Mouse (Mus musculus): ENCODE data around the gene Lhb. TPM values are rescaled to one million over a fixed set of nuclear protein-coding genes. Genes with fewer than 3 reads are reported as not detected.
"Not testable (repeated sequence)": the region's sequence is repeated elsewhere in the genome, so short reads cannot be mapped to it uniquely, and the experiment has no call there.

Gene Lhb
- total RNA-seq (2021): under 1 TPM; 0.51 to 0.73 TPM
- long read RNA-seq, experiment 1, partial matches to known transcripts: 0 of 1 reads
- long read RNA-seq, experiment 1, other reads (novel, unspliced or antisense): 1 of 1 reads
- long read RNA-seq, experiment 2: 0 reads

DNA sequence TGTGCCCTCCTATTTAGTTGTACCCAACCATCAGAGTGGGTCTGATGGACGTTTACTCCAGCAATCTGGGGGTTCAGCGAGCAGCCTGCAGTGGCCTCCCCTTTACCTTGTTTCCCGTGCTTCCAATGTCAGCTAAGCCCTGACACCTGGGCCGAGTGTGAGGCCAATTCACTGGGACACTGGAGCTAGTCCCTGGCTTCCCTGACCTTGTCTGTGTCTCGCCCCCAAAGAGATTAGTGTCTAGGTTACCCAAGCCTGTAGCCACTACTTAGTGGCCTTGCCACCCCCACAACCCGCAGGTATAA, at the start of gene Lhb:
Gene Lhb, plus strand, starts transcription at position 206 of the 305 bp plus-strand sequence.
- Histone ChIP-seq H3K4me3 (no peak within 1 kb of the TSS), H3K27ac (no peak within 1 kb of the TSS)
- no peak for TF ChIP-seq CTCF (IDR thresholded peaks at IDR 0.05)
- intact Hi-C loops (cut with DNase I): no loop called here
- DNase-seq: no peak

DNA sequence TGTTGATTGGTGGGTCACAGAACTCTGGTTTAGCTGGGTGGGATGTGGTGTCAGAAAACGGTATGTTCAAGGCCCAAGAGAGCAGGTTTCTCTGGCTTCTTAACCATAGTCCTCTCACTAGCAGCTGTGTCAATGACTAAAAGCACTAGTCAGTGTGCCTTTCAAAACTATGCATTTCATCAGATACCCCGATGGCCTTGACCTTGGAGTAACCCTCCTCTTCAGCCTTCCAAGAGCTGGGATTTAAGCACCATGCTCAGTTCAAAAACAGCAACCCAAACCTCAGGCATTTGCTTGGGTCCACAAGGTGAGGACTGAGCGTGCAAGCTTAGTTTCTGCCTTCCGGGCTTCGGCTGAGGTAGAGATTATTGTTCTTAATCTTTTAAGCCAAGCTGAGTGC, 48.2 kb upstream of the Lhb start:
- Histone ChIP-seq H3K4me3 (no peak overlapping the region), H3K27ac (no peak overlapping the region)
- intact Hi-C loops (cut with DNase I): no loop called here
- DNase-seq: no peak
- TF ChIP-seq CTCF (IDR thresholded peaks at IDR 0.05): no peak

DNA sequence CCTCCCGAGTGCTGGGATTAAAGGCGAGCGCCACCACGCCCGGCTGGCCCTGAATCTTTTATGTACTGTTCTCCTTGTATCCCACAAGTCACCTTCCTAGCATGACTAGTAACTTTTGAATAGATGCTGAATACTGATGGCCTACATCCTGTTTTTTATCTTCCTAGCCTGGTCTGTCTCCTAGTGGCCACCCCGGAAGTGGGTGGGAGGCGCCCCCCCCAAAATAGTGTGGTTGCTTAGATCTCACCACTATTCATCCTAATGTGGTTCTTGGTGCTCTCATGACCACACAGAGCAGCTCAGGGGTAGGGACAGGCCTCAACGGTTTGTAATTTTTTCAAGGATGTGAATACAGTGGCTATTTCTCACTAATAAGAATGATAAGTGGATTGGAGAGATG, 46.0 kb upstream of the Lhb start:
- Histone ChIP-seq H3K27ac (no peak overlapping the region), H3K4me3 (no peak overlapping the region)
- DNase-seq: no peak
- no peak for TF ChIP-seq CTCF (IDR thresholded peaks at IDR 0.05)
- intact Hi-C loops (cut with DNase I): no loop called here

DNA sequence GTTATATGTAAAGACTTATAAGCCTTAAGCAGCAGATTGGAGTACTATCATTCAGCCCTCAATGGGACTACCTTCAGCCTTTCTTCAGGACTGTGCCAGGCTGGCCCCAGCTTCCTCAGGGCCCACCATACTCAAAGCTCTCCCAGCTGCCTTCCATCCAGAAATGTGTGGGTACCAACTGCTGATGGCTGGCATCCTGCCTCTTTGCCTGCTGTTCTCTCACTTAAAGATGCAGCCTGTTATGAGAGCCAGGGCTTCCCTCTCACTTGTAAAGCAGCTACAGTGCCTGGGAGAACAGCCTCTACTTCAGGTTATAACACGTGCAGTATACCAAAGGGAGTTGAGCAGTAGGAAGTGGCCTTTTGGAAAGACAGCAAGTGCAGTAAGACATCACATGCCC, 44.6 kb upstream of the Lhb start:
- no peak for DNase-seq
- intact Hi-C loops (cut with DNase I): no loop called here
- Histone ChIP-seq H3K27ac (no peak overlapping the region), H3K4me3 (no peak overlapping the region)
- no peak for TF ChIP-seq CTCF (IDR thresholded peaks at IDR 0.05)

DNA sequence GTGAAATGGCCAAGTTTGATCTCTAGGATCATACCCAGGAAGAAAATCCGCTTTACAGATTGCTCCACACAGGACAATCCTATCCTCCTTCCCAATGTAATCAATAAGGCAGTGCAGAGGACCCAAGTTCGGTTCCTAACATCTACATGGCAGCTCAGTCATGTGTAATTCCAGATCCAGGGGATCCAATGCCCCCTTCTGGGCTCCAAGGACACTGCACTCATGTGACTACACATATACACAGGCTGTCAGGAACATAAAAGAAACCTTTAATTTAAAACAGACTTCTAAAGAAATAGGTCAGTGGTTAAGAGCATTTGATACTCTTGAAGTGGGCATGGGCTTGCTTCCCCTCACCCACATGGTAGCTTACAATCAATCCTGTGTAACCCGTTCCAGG, 34.5 kb upstream of the Lhb start:
- DNase-seq: no peak
- peak; percentile 7; the same call in 1 of the 2 replicates for TF ChIP-seq CTCF (IDR thresholded peaks at IDR 0.05)
- intact Hi-C loops (cut with DNase I): no loop called here

DNA sequence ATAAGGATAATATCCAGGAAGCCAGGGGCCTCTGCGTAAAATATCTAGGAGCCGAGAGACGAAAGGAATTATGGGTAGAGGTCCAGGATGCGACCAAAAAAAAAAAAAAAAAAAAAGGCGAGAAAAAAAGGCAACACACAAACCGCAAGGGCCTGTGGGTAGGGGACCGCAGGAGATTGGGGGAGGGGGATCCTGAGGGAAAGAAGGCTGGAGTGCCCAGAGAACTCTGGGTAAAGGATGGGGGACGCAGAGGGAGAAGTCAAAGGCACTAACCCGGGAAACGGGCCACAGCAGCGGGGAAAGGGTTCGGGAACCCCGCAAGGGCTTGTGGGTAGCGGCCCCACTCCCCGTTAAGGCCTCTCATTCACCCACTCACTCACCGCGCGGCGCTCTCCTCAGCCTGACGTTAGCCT, 25.5 kb upstream of the Lhb start:
- peak overlapping the region; percentile 99 for H3K27ac ChIP-seq
- TF ChIP-seq CTCF (IDR thresholded peaks at IDR 0.05): no peak
- intact Hi-C loops (cut with DNase I): no loop called here
- DNase-seq: no peak
- peak overlapping the region; percentile 98 for H3K4me3 ChIP-seq

More for the DNA sequence above, 34.5 kb upstream of the Lhb start:
- Histone ChIP-seq H3K27ac (no peak overlapping the region), H3K4me3 (no peak overlapping the region)

DNA sequence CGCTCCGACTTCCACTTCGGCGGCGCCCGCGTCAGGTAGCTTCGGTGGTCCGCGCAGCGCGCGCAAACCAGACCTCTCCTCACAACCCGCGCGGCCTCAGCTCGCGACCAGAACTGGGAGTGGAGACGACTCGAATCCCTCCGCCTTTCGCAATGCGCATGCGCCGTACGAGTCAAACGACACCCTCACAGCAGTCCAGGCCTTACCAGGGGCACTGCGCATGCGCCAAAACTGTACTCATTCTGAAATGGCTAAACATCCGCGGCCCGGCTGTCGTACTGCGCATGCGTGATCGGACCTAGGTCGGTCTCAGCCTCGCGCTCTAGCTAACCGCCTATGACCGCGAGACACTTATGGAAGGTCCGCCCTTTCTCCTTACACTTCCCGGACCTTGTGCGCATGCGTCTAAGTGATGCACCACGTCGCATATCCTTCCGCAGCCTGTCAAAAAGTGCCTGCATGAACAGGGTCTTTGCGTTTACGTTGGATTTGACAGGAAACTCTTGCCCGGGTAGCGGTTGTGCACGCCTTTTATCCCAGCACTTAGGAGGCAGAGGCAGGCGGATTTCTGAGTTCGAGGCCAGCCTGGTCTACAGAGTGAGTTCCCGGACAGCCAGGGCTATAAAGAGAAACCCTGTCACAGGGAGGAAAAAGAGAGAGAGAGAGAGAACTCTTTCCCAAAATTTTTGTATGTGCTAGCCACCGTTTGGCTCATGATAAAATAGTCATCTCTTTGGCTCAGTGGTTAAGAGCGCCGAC, 24.9 kb upstream of the Lhb start, which contains the start of gene Snrnp70:
Gene Snrnp70, minus strand, starts transcription at position 165 of the 759 bp plus-strand sequence.
- peak within 1 kb of the TSS; percentile 98 for H3K4me3 ChIP-seq
- peak within 1 kb of the TSS; percentile 99 for H3K27ac ChIP-seq
- intact Hi-C loops (cut with DNase I): no loop called here
- peak; percentile 100 for DNase-seq
- TF ChIP-seq CTCF (IDR thresholded peaks at IDR 0.05): no peak

DNA sequence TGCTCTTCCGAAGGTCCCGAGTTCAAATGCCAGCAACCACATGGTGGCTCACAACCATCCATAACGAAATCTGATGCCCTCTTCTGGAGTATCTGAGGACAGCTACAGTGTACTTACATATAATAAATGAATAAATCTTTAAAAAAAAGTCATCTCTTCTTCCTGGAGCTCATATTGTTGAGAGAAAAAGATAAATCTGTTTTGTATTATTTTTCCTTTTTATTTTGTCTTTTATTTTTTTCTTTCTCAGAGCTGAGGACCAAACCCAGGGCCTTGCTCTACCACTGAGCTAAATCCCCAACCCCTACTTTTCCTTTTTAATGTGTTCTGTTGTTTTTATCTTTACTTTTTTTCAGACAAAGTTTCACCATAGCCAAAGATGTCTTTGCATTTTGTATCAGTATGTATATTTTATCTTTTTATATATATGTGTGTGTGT, 24.3 kb upstream of the Lhb start:
- DNase-seq; intact Hi-C loops (cut with DNase I): not testable (repeated sequence)
- Histone ChIP-seq H3K4me3 (peak overlapping the region; percentile 79), H3K27ac (peak overlapping the region; percentile 99)
- peak; percentile 47 for TF ChIP-seq CTCF (IDR thresholded peaks at IDR 0.05)

DNA sequence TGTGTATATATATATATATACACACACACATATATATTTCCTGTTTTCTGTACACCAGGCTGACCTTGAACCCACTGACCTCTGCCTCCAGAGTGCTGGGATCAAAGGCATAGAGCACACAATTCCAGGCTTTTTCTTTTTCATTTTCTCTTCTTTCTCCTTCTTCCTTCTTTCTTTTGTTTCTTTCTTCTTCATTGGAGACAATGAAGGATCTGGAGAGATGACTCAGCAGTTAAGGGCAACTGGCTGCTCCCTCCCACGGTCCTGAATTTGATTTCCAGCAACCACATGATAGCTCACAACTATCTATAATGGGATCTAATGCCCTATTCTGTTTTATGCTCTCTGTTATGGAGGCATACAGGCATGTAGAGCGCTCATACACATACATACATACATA, 23.8 kb upstream of the Lhb start:
- Histone ChIP-seq H3K27ac (peak overlapping the region; percentile 99; the same call in 1 of the 2 replicates), H3K4me3 (no peak overlapping the region)
- intact Hi-C loops (cut with DNase I): no loop called here
- TF ChIP-seq CTCF (IDR thresholded peaks at IDR 0.05): no peak
- DNase-seq: no peak

DNA sequence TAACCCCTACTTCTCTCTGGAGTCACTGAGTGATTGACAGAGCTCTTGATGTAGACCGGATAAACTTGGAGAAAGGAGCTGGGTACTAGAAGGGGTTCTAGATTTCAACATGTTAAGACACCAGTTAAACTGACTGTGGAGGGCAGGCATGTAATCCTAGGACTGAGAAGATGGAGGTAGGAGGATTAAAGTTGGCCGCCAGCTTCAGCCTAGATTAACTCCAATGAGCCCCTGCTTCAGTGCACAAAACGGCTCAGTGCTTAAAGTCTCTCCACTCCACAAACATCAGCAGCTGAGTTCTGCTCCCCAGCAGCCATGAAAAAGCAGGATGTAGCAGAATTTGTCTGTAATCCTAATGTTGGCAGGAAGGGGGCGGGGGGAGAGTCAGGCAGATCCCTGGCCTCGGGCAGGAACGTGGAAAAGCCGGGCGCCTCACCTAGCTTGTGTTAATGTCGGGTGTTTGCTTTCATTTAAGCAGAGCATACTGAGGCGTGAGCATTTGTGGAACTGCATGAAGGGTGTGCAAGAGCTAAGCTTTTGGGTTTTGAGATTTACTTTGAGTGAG, 19.0 kb upstream of the Lhb start:
- no peak for DNase-seq
- TF ChIP-seq CTCF (IDR thresholded peaks at IDR 0.05): no peak
- Histone ChIP-seq H3K4me3 (no peak overlapping the region), H3K27ac (no peak overlapping the region)
- intact Hi-C loops (cut with DNase I): no loop called here

DNA sequence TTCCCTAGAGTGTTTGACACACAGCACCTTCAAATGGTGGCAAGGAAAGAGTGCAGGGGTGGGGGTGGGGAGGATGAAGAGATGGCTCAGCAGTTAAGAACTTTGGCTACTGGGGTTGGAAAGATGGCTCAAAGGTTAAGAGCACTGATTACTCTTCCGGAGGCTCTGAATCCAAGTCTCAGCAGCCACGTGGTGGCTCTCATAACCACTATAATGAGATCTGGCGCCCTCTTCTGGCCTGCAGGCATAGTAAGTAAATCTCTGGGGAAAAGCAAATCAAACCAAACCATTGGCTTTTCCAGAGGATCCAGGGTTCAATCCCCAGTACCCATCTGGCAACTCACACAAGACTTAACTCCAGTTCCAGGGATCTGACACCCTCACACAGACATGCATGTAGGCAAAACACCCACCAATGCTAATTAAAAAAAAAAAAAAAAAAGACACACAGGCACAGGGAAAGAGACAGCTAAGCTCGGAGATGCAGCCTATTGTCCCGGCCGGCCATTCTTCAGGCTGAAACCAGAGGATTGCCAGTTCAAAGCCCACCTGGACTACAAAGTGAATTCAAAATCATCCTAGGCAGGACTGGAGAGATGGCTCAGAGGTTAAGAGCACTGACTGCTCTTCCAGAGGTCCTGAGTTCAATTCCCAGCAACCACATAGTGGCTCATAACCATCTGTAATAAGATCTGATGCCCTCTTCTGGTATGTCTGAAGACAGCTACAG, 16.9 kb upstream of the Lhb start:
- peak; percentile 68 for TF ChIP-seq CTCF (IDR thresholded peaks at IDR 0.05)
- peak; percentile 75 for DNase-seq
- H3K27ac ChIP-seq: peak overlapping the region; percentile 43; the same call in 1 of the 2 replicates
- no peak overlapping the region; the same call in 1 of the 2 replicates for H3K4me3 ChIP-seq
- intact Hi-C loops (cut with DNase I): no loop called here

DNA sequence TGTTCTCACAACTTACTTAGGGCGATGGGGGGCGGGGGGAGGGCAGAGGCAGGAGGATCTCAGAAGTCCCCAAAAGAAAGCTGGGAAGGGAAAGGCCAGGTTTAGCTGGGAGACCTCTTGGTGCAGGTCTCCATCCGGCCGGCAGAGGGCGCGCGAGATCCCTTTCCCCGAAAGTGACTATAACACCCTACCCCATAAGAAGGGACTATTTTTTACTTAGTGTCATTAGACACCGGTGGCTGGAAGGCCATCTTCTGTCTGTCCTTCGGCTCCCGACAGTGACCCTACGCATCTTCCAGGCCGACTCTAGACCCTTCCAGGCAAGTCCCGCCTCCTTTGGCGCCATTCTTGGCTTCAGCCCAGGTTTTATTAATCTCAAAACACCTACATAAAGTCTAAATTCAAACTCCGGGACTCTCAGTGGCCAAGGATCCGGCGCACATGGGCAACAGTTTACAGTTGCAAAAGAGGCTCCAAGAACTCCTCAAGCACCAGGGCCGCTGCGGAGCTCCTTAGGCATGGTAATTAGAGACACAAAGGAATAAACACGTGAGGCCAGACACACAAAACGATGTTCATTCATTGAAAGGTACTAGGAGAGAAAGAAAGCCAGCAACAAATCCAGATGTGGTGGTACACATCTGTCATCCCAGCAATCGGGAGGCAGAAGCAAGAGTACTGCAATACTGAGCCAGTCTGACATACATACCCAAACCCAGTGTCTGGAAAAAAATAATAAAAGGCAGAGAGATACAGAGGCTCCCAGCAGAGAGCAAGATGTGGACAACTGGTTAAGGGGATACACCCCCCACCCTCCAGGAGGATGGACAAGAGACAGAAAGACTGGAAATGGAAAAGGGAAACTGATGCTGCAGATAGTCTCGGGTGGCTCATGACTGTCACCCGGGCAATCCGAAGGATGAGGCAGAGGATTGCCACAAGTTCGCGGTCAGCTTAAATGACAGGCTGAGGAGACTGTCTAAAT, 15.2 kb upstream of the Lhb start, which contains the start of gene Kcna7:
Gene Kcna7, plus strand, starts transcription at position 563 of the 985 bp plus-strand sequence.
- intact Hi-C loops (cut with DNase I): loop anchor here (1.0 kb wide), 2 partner anchors 29 to 33 kb away; partner anchors contain the start of genes Gys1 and Ruvbl2
- H3K27ac ChIP-seq: peak within 1 kb of the TSS; percentile 98

More for the DNA sequence above, 15.2 kb upstream of the Lhb start, which contains the start of gene Kcna7:
- peak; percentile 97 for TF ChIP-seq CTCF (IDR thresholded peaks at IDR 0.05)
- peak; percentile 88 for DNase-seq
- H3K4me3 ChIP-seq: peak within 1 kb of the TSS; percentile 81

Measured in gastrocnemius, adult 2 months (tissue).